ENCODE assay signal across 9 mouse cellular contexts in genomic region chr6:42860222-42860819, GRCm38 (mm10). TPM values are rescaled to one million over a fixed set of nuclear protein-coding genes. Genes with fewer than 3 reads are reported as not detected.
A peak's percentile ranks its signal among the peaks of the same experiment; 100 is the strongest.
DNase-seq lines count a peak whose midpoint lies in the region; ATAC-seq lines count a peak whose summit lies in the region.
"Had no signal": no experiment of that assay in that cellular context is flagged by ENCODE, and none has a peak within 500 bp of the region (broad histone marks: within the 10 kb centered on the region; RNA-seq: fewer than 3 reads in every experiment).

No protein-coding gene starts in this region.

- no peak overlapping the region for H3K4me2 ChIP-seq in midbrain, embryonic 12.5 days (replicated peaks)

- no peak overlapping the region for H3K27ac ChIP-seq in midbrain, embryonic 12.5 days (replicated peaks)

- no peak overlapping the region for H3K4me3 ChIP-seq in midbrain, embryonic 12.5 days

- 17% methylated on average over 4 of the region's 4 CpGs for WGBS in midbrain, embryonic 12.5 days

- no peak overlapping the region for H3K9ac ChIP-seq in midbrain, embryonic 12.5 days (replicated peaks)

- H3K27me3 ChIP-seq in midbrain, embryonic 12.5 days: no peaks in the 10 kb centered on the region

- H3K36me3 ChIP-seq in midbrain, embryonic 12.5 days: no peaks in the 10 kb centered on the region

- no peaks in the 10 kb centered on the region for H3K9me3 ChIP-seq in midbrain, embryonic 12.5 days

- DNase-seq in frontal cortex, postnatal 14 days (ENCODE audit: low spot score in 2 of 2): no peak
- peak; percentile 10 for DNase-seq in thymus, postnatal 14 days
- no peak for DNase-seq in thymus, postnatal 25 days
- peak; percentile 57 for DNase-seq in embryo, embryonic 11.5 days (ENCODE audit: low read depth, low spot score)
- DNase-seq in induced T-regulatory cell, adult 2 months (ENCODE audit: low read depth): peak; percentile 56
- no peak for DNase-seq in urinary bladder, adult 18-20 months (ENCODE audit: low spot score in 2 of 2)

- peak; percentile 87 for ATAC-seq in frontal cortex, adult (ENCODE audit: low TSS enrichment)
- ATAC-seq in midbrain, embryonic 12.5 days (ENCODE audit: low FRiP score, low read depth): peak; percentile 77; the same call in 1 of the 2 replicates

- no peaks in the 10 kb centered on the region for H3K4me1 ChIP-seq in midbrain, embryonic 12.5 days

RNA-seq across cellular contexts. Expression of gene Olfr449, which starts 26.1 kb away (rescaled TPM):
- polyA plus RNA-seq in midbrain, embryonic 12.5 days (2016; fragmentation: Nextera tagmentation; extraction: Ambion mirVana): not detected in 2 replicates
- polyA plus RNA-seq: stomach, embryonic 16.5 days had no signal

RNA-seq across cellular contexts. Expression of gene Olfr448, which starts 29.9 kb away (rescaled TPM):
- polyA plus RNA-seq in midbrain, embryonic 12.5 days (2016; fragmentation: Nextera tagmentation; extraction: Ambion mirVana): not detected in 2 replicates
- polyA plus RNA-seq: stomach, embryonic 16.5 days had no signal

RNA-seq across cellular contexts. Expression of gene Olfr447, which starts 48.4 kb away (rescaled TPM):
- polyA plus RNA-seq in midbrain, embryonic 12.5 days (2016; fragmentation: Nextera tagmentation; extraction: Ambion mirVana): not detected in 2 replicates
- polyA plus RNA-seq: stomach, embryonic 16.5 days had no signal

RNA-seq across cellular contexts. Expression of gene Olfr450, which starts 48.6 kb away (rescaled TPM):
- polyA plus RNA-seq in midbrain, embryonic 12.5 days (2016; fragmentation: Nextera tagmentation; extraction: Ambion mirVana): not detected in 2 replicates
- polyA plus RNA-seq: stomach, embryonic 16.5 days had no signal

Comparison
In these comparisons a context has a peak if more than half of its experiments do, and no peak if none do; other contexts are left out.
1. DNase-seq: peak in thymus, postnatal 14 days (single experiment), embryo, embryonic 11.5 days (single experiment) and induced T-regulatory cell, adult 2 months (single experiment); none in frontal cortex, postnatal 14 days (0 of 2), thymus, postnatal 25 days (single experiment) and urinary bladder, adult 18-20 months (0 of 2).